Mouse (Mus musculus) testis, adult 2 months (tissue): ENCODE measurements at regions not wholly inside any gene's neighbourhood (a gene's known extent, or its start where the extent isn't known, plus 50 kb on each side); places are given as distances from the start of the nearest gene placed in this dataset.

Experiments
- H3K27ac ChIP-seq: fragments of 200-500 bp; 2 replicates; pipeline ENCODE4 v1.5.1; 2012; ENCODE audit warnings: low read depth, low read length; ENCODE audit not compliant: control insufficient read depth, insufficient read depth
- H3K27me3 ChIP-seq: fragments of 200-500 bp; 2 replicates; pipeline ENCODE4 v1.6.1; 2012; ENCODE audit warnings: mild to moderate bottlenecking, low read length, moderate library complexity; ENCODE audit not compliant: control insufficient read depth, insufficient read depth
- H3K36me3 ChIP-seq: fragments of 200-500 bp; 2 replicates; pipeline ENCODE4 v1.6.1; 2012; ENCODE audit warnings: mild to moderate bottlenecking, low read length; ENCODE audit not compliant: control insufficient read depth, insufficient read depth
- H3K4me1 ChIP-seq: fragments of 200-500 bp; 2 replicates; pipeline ENCODE4 v1.6.1; 2012; ENCODE audit warnings: low read length; ENCODE audit not compliant: control insufficient read depth, insufficient read depth
- H3K4me3 ChIP-seq: fragments of 200-500 bp; 2 replicates; pipeline ENCODE4 v1.5.1; 2012; ENCODE audit warnings: low read depth, mild to moderate bottlenecking, low read length, moderate library complexity, mixed read lengths; ENCODE audit not compliant: control insufficient read depth
- CTCF ChIP-seq: fragments of 200-500 bp; IDR thresholded peaks from 2 replicates; pipeline ENCODE4 v1.5.1; 2012; ENCODE audit warnings: low read depth, mild to moderate bottlenecking, inconsistent platforms, low read length, moderate library complexity; ENCODE audit not compliant: control insufficient read depth, insufficient read depth, insufficient replicate concordance
- POLR2A ChIP-seq: fragments of 200-500 bp; IDR thresholded peaks from 2 replicates; pipeline ENCODE4 v1.6.1; 2012; ENCODE audit warnings: low read depth, mild to moderate bottlenecking, inconsistent platforms, low read length, moderate library complexity; ENCODE audit not compliant: control insufficient read depth

DNA sequence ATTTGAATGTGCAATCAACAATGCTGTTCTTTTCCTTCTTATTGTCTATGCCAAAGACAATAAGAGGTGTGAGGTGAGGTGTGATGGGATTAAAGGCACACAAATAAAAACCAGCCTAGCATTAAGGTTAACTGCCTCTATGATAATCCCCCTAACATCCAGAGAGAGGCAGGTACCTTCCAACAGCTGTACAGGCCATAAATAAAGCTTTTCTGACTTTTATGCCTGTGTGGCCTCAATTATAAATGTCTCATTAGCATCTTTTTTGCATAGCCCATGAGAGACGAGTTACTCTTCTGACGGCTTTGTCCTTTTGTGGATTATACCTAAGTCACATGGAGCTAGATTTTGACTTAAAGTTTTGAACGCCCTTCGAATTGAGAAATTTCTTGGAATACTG, 162.3 kb downstream of the Pik3r1 start:
- Histone ChIP-seq H3K4me3 (no peak overlapping the region), H3K27me3 (no peaks in the 10 kb centered on the region), H3K27ac (no peak overlapping the region), H3K4me1 (no peaks in the 10 kb centered on the region), H3K36me3 (no peaks in the 10 kb centered on the region)
- TF ChIP-seq CTCF (no peak), POLR2A (no peak)

DNA sequence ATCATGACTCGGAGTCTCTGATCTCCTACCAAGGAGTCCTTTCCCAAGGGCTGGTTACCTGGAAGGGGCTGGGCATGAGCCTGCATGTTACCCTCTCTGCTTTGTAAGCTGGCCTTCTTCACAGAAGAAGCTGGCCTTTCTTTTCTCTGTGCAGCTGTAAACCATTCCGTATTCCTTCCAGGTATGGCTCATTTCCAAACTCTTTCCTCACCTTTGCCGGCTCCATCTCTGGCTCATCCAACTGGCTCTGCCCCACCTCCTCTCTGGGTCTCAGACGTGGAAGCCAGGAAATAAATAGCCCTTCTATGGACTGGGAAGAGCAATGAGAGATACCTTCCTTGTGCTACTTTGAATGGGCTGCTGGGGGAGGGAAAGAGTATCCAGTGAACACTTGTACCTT, 163.0 kb downstream of the Pik3r1 start:
- Histone ChIP-seq H3K36me3 (no peaks in the 10 kb centered on the region), H3K27ac (no peak overlapping the region), H3K4me1 (no peaks in the 10 kb centered on the region), H3K4me3 (no peak overlapping the region), H3K27me3 (no peaks in the 10 kb centered on the region)
- TF ChIP-seq POLR2A (no peak), CTCF (no peak)

DNA sequence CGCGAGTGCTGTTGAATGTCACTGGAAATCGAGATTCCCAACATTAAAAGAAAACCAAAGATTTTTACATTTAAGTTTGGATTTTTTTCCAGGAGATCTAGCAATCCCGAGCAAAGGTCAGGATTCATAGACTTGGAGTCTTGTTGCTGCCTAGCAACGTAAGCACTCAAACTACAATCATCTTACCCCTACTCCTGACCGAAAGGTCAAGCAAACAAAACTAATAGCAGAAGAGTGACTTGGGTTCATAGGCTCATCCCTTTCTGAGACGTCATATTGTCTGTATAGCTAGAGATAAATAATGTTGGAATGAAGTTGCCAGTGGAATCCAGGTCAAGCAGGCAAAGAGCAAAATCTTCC, 169.9 kb downstream of the Pik3r1 start:
- no peaks in the 10 kb centered on the region for H3K4me1 ChIP-seq
- no peak for TF ChIP-seq CTCF
- no peak for TF ChIP-seq POLR2A
- no peaks in the 10 kb centered on the region for H3K27me3 ChIP-seq
- H3K4me3 ChIP-seq = no peak overlapping the region
- H3K36me3 ChIP-seq = no peaks in the 10 kb centered on the region
- H3K27ac ChIP-seq = no peak overlapping the region

DNA sequence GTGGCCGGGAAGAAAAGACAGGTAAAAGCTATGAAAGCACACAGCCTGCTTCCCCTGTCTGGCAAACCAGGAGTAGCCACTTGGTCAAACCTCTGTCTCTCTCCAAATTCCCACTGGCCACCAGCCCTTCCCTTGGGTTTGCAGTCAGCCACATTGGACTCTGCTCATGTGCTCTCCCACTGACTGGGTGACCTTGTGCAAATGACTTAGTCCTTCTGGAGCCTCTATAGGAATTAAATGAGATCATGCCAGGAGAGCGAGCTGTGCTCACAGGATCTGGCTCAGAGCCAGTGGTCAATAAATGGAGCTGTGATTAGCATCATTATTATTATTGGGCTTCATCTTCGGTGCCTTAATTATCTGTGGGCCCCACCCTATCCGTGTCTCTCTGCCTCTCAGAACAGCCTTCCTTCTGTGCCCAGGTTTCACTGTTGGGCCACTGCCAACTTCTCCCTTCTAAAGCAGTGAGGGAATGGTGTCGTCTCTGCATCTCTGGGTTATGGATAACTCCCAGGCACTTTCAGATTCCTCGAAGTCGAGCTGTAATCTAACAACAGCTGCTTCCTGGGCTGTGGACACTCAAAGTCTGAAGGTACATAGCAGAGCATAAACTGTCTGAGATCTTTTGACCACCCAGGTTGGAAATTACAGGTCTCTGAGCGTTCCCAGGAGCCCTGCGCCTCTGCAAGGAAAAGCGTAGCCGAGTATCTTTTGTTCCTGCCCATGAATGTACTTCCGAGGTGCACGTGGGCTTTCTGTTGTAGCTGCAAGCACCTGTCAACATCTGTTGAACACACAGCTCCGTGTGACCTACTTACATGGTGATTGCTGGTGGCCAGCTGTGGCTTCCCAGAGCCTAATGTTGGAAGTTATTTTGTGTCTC, 170.5 kb downstream of the Pik3r1 start:
- Histone ChIP-seq H3K36me3 (no peaks in the 10 kb centered on the region), H3K27me3 (no peaks in the 10 kb centered on the region), H3K4me3 (no peak overlapping the region), H3K4me1 (no peaks in the 10 kb centered on the region), H3K27ac (no peak overlapping the region)
- TF ChIP-seq CTCF (no peak), POLR2A (no peak)

DNA sequence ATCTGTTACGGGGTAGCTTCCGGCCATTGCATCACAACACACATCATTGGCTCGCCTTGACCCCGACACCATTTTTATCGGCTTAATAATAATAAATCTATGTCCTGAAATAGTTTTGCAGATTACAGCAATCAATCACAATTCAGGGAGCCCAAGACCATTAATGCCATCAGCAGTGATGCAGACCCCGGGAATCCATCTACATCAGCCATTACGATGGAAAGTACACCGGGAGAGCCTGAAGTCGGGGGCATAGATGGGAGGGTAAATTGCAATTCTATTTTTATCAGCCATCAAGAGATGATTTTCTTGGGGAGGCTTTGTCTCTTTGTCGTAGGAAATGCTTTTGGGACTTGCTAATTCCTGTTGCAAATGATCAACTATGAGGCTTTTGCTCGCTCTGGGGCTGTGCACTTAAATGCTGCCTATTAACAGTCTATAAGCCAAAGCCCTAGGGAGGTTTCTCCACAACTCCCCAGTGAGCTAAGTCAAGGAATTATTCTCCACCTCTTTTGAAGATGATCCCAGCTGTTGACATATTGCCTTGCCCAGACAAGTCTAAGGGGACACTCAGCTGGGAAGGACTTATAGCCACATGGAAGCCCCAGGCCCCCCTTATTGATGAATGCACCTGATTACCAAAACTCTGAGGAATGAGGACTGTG, 173.4 kb downstream of the Pik3r1 start:
- no peak overlapping the region for H3K27ac ChIP-seq
- H3K4me3 ChIP-seq = no peak overlapping the region
- no peaks in the 10 kb centered on the region for H3K27me3 ChIP-seq
- no peak for TF ChIP-seq CTCF
- no peaks in the 10 kb centered on the region for H3K36me3 ChIP-seq
- no peaks in the 10 kb centered on the region for H3K4me1 ChIP-seq

DNA sequence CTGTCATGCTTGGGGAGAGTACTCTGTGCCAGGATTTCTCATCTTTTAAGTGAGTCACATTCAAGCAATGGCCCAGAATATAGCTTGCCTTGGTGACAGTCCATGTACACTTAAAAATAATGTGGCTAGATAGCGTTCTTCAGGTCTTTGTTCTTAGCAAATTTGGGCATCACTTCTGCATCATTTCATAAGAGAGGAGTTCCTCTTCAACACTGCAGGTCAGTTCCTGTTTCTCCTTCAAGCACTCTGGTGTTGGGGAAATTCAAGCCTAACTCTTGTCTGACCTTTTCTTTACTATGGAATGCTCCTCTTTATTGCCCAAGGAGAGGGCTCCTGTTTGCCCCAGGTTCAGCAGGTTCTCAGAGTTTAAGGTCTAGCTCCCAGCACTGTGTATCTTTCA, 175.7 kb downstream of the Pik3r1 start:
- Histone ChIP-seq H3K4me3 (no peak overlapping the region), H3K27me3 (no peaks in the 10 kb centered on the region), H3K4me1 (no peaks in the 10 kb centered on the region)

DNA sequence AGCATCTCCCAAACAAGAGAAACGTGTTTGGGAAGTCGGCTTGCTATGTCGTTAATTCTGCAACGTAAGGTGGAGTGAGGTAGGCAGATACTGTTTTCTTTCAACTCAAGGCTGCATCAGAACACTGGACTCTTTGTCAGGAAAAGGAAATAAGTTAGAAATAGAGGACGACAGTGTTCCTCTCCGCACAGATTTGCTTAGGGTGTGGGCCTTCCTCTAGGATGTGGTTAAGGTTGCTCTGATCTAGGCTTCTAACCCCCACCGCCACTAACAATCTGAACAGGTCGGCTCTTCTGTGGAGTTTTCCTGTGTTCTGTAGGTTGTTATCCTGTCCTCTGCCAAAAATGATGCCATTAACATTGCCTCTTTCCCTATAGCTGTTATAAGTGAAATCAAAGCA, 179.1 kb downstream of the Pik3r1 start:
- Histone ChIP-seq H3K27ac (no peak overlapping the region), H3K4me3 (no peak overlapping the region), H3K4me1 (no peaks in the 10 kb centered on the region), H3K27me3 (no peaks in the 10 kb centered on the region), H3K36me3 (no peaks in the 10 kb centered on the region)
- TF ChIP-seq POLR2A (no peak), CTCF (no peak)

More for the DNA sequence above, 175.7 kb downstream of the Pik3r1 start:
- TF ChIP-seq CTCF = no peak
- no peak for TF ChIP-seq POLR2A
- Histone ChIP-seq H3K36me3 (no peaks in the 10 kb centered on the region), H3K27ac (no peak overlapping the region)
